Mouse (Mus musculus) cerebellum, postnatal 10 days (tissue): ENCODE data around the gene Map2k4.

ENCODE experiments used
- DNase-seq, 2 experiments: peaks; one replicate each; pipeline ENCODE4 v3.0.0; 2021; ENCODE audit warnings: mixed read lengths in 2 of 2

The Map2k4 gene

DNA sequence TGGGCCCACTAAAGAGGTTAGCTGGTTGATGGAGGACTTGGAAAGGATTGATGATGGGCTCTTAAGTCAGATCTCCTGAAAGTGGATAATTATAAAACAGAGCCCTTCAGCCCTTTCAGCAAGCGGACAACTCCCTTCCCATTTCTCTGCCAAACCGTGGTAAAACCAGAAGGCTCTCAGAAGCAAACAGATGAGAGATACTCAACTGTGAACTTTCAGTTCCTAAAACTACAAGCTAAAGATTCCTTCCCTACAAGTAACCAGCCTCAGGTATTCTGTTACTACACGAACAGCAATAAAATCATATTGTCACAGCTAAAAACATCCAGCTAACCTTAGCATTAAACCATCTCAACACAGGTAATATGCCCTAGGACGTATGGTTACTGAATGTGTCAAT is 83.2 kb downstream of the Map2k4 start:
- DNase-seq = no peak

DNA sequence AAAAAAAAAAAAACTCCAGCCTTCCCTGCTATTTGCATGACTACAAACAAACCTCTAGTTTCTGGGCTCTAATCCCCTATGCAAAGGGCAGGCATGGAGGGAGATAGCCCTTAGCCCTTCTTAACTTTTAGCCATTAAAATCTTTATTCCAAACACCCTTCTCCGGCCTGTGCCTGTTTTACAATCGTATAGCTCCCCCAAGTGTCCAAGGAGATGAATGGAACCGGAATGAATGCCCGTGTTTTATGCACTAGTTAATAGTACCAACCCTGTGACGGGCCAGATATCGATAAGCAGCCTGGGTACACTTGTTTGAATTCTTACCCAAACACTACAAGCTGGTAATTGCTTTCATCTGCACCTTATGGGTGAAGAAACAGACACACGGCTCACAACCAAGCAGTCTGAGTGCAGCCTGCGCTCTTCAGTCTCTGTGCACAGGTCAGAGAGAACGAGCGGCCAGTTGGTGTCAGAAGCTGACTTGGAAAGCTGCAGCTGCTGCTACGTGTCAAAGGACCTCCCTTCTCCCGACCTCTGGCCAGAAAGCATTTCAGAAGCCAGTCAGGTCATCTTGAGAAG is 109.2 kb downstream of the Map2k4 start:
- peak; percentile 61 to 76 for DNase-seq

GRCm38 (mm10) chr11:65667348-65667969 is 120.6 kb downstream of the Map2k4 start:
- peak; percentile 34 to 50 for DNase-seq

- peak; percentile 31 to 38 for DNase-seq
Observed at GRCm38 (mm10) chr11:65664903-65665302, 123.2 kb downstream of the Map2k4 start.

- no peak for DNase-seq
Observed at GRCm38 (mm10) chr11:65661790-65662522, 126.1 kb downstream of the Map2k4 start.

DNA sequence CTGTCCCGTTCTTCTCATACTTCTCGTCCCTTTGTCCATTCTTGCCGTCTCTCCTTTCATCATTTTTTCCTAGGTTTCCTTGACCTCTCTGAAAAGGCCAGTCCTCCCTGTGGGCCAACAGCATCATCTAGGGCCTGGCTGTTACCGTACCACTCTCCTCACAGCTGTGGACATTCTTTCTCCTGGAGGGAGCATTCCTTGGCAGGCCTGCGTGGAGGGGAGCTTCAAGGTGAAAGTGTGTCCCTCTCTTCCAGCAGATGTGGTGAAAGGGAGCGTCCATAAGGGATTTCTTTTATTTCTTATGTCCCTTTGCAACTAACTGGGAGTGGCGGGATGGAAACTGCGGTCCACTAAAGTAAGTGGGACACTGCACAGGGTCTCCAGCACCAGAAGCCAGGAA is 134.2 kb downstream of the Map2k4 start:
- no peak for DNase-seq

GRCm38 (mm10) chr11:65651426-65651825 is 136.7 kb downstream of the Map2k4 start:
- no peak for DNase-seq

DNA sequence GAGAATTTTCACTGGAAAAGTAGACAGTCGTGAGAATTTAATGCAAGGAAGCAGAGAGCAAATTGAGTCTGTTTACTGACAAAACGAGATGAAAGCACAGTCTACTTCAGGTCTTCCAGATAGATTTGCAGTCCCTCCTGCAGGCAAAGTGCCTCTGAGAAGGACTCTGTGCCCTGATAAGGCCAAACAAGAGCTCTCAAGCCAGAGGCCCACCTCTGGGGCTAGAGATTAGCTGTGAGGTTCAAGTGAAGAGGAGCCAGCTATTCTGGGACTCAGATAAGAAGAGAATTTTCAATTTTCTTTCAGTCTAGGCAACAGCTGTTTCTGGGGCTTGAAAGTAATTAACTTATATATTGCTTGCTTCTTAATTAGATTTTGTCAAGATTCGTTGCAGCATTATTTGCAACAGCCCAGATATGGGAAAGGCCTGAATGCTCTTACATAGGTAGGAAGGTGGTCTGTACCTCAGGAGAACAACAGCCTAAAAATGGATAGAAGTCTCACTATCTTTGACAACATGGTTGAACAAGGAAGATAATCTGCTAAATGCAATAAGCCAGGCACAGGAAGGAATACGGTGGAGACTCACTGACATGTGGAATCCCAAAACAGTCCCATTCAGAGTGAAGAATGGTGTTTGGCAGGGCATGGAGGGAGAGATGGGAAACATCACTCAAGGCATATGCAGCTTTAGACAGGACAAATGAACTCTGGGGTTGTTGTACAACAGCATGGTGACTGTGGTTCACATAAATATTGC is 138.0 kb downstream of the Map2k4 start:
- no peak for DNase-seq

GRCm38 (mm10) chr11:65649469-65649868 is 138.6 kb downstream of the Map2k4 start:
- no peak for DNase-seq

DNA sequence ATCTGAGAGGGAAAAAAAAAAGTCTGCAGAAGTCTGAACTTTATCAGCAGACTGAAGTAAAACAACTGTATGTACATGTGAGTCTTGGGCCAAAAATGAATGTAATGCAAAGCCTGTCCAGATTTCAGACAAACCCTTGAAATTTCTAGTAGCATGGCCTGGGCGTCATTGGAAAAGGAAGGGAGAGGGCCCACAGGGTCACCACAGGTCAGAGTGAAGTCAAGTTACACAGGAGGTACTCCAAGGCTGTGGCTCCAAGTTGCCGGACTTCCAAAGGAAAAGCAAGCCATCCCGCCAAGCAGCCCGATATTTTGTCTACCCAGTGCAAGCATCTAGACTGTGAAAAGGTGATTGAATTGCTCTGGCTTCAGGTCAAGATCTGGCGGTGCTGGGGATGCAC is 141.8 kb downstream of the Map2k4 start:
- DNase-seq = no peak

DNA sequence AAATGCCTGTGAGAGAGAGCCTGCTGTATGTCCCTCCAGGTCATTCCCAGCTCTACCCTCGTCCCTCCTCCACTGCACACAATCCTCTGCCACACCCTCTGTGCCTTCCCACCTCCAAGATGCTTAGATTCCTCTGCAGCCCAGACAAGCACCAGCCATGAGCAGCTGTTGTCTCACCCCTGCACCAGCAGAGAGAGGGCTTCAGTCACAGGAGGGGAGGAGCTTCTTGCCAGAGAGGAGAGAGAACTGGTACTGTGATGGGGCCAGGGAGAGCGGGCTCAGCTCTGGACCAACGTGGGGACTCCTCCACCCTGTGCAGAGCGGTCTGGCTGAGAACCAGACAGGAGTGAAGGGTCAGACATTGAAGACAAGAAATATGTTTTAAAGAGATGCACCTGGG is 143.6 kb downstream of the Map2k4 start:
- DNase-seq = no peak

DNA sequence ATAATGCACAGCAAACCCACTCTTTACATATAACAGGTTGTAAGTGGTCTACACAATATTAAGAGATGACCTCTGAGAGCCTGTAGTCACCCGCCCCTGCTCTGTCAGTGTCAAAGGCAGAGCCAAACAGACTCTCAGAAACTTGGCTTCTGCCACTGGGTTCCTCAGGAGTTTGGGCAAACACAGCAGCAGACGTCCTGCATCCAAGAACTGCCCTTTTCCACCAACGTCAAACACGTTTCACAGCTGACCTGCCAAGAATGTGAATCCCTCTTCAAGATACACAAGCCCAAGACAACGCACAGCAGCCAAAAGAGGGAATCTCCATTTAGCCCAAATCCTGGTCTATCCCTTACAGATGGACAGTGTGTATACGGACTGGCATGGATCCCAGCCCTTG is 147.8 kb downstream of the Map2k4 start:
- peak; percentile 43 to 62 for DNase-seq
